Mouse (Mus musculus): ENCODE data around the gene Mrps17. TPM values are rescaled to one million over a fixed set of nuclear protein-coding genes. Genes with fewer than 3 reads are reported as not detected.

Mrps17 gene
- polyA plus RNA-seq, 1 experiment from 2014 or later, result 189 TPM

- H3K4me1 ChIP-seq (ENCODE audit: control insufficient read depth, insufficient read depth, low read length), result no peaks in the 10 kb centered on the region
- no peak overlapping the region for H3K4me3 ChIP-seq (ENCODE audit: low read depth, low read length)
- ATAC-seq (ENCODE audit: insufficient number of reproducible peaks, low FRiP score, low TSS enrichment, low read depth) (no peak), DNase-seq (ENCODE audit: low spot score) (no peak)
- no peak overlapping the region for H3K9ac ChIP-seq (ENCODE audit: low read length)
- H3K9me3 ChIP-seq (ENCODE audit: control insufficient read depth, low read length), result no peaks in the 10 kb centered on the region
- H3K36me3 ChIP-seq (ENCODE audit: control insufficient read depth, insufficient read depth, low read length), result no peaks in the 10 kb centered on the region
- H3K27me3 ChIP-seq (ENCODE audit: control insufficient read depth, insufficient read depth, low read length), result no peaks in the 10 kb centered on the region
- 94% methylated on average over 20 of the region's 20 CpGs for WGBS
- H3K27ac ChIP-seq (replicated peaks; ENCODE audit: low read depth, low read length), result no peak overlapping the region
- H3K4me2 ChIP-seq (ENCODE audit: low read depth, severe bottlenecking), result no peak overlapping the region
Measured at GRCm38 (mm10) chr5:129756886-129757285, 41.6 kb downstream of the Mrps17 start.

- WGBS, result 89% methylated on average over 13 of the region's 13 CpGs
- no peak for ATAC-seq (ENCODE audit: insufficient number of reproducible peaks, low FRiP score, low TSS enrichment, low read depth)
- H3K9me3 ChIP-seq (ENCODE audit: control insufficient read depth, low read length), result no peaks in the 10 kb centered on the region
- no peak overlapping the region for H3K4me2 ChIP-seq (ENCODE audit: low read depth, severe bottlenecking)
- no peaks in the 10 kb centered on the region for H3K36me3 ChIP-seq (ENCODE audit: control insufficient read depth, insufficient read depth, low read length)
- DNase-seq (ENCODE audit: low spot score), result no peak
- no peak overlapping the region for H3K4me3 ChIP-seq (ENCODE audit: low read depth, low read length)
- H3K27me3 ChIP-seq (ENCODE audit: control insufficient read depth, insufficient read depth, low read length), result no peaks in the 10 kb centered on the region
- no peak overlapping the region for H3K9ac ChIP-seq (ENCODE audit: low read length)
- H3K27ac ChIP-seq (replicated peaks; ENCODE audit: low read depth, low read length), result no peak overlapping the region
- H3K4me1 ChIP-seq (ENCODE audit: control insufficient read depth, insufficient read depth, low read length), result no peaks in the 10 kb centered on the region
Measured at GRCm38 (mm10) chr5:129759929-129760480, 44.7 kb downstream of the Mrps17 start.

GRCm38 (mm10) chr5:129761865-129762540 is 46.7 kb downstream of the Mrps17 start:
- Histone ChIP-seq H3K9ac (ENCODE audit: low read length) (no peak overlapping the region), H3K4me1 (ENCODE audit: control insufficient read depth, insufficient read depth, low read length) (no peaks in the 10 kb centered on the region), H3K36me3 (ENCODE audit: control insufficient read depth, insufficient read depth, low read length) (no peaks in the 10 kb centered on the region), H3K4me2 (ENCODE audit: low read depth, severe bottlenecking) (no peak overlapping the region), H3K27ac (replicated peaks; ENCODE audit: low read depth, low read length) (peak overlapping the region; percentile 81), H3K9me3 (ENCODE audit: control insufficient read depth, low read length) (no peaks in the 10 kb centered on the region), H3K4me3 (ENCODE audit: low read depth, low read length) (no peak overlapping the region), H3K27me3 (ENCODE audit: control insufficient read depth, insufficient read depth, low read length) (no peaks in the 10 kb centered on the region)
- DNase-seq (ENCODE audit: low spot score) (peak; percentile 43), ATAC-seq (ENCODE audit: insufficient number of reproducible peaks, low FRiP score, low TSS enrichment, low read depth) (peak; percentile 67; the same call in 1 of the 2 replicates)
- 61% methylated on average over 18 of the region's 18 CpGs for WGBS

- Histone ChIP-seq H3K27me3 (ENCODE audit: control insufficient read depth, insufficient read depth, low read length) (no peaks in the 10 kb centered on the region), H3K36me3 (ENCODE audit: control insufficient read depth, insufficient read depth, low read length) (peaks cover 3% of the 10 kb centered on the region; the same call in 1 of the 2 replicates), H3K4me3 (ENCODE audit: low read depth, low read length) (no peak overlapping the region), H3K9me3 (ENCODE audit: control insufficient read depth, low read length) (no peaks in the 10 kb centered on the region), H3K4me2 (ENCODE audit: low read depth, severe bottlenecking) (no peak overlapping the region), H3K9ac (ENCODE audit: low read length) (no peak overlapping the region), H3K27ac (replicated peaks; ENCODE audit: low read depth, low read length) (no peak overlapping the region), H3K4me1 (ENCODE audit: control insufficient read depth, insufficient read depth, low read length) (no peaks in the 10 kb centered on the region)
- no peak for DNase-seq (ENCODE audit: low spot score)
- no peak for ATAC-seq (ENCODE audit: insufficient number of reproducible peaks, low FRiP score, low TSS enrichment, low read depth)
- WGBS, result 89% methylated on average over 23 of the region's 23 CpGs
Measured at GRCm38 (mm10) chr5:129770443-129771355, 55.4 kb downstream of the Mrps17 start.

Other genes with a start within 250 kb of the Mrps17 start
- gene Sfswap, start 214.3 kb upstream of the Mrps17 start, polyA plus RNA-seq (2014; fragmentation: Nextera tagmentation; extraction: Ambion mirVana), result 60.7 and 65.5 TPM in 2 replicates
- 0.68 and 1.4 TPM in 2 replicates for gene Mmp17, start 131.3 kb upstream of the Mrps17 start, polyA plus RNA-seq (2014; fragmentation: Nextera tagmentation; extraction: Ambion mirVana)
- gene Zfp11, start 45.4 kb upstream of the Mrps17 start, polyA plus RNA-seq (2014; fragmentation: Nextera tagmentation; extraction: Ambion mirVana), result 5.7 and 6.1 TPM in 2 replicates
- gene Sept14, start 7.0 kb upstream of the Mrps17 start, polyA plus RNA-seq (2014; fragmentation: Nextera tagmentation; extraction: Ambion mirVana), result not detected in 2 replicates
- gene Nipsnap2, start 9.6 kb downstream of the Mrps17 start, polyA plus RNA-seq (2014; fragmentation: Nextera tagmentation; extraction: Ambion mirVana), result 79.4 and 87.9 TPM in 2 replicates
- gene Psph, start 72.0 kb downstream of the Mrps17 start, polyA plus RNA-seq (2014; fragmentation: Nextera tagmentation; extraction: Ambion mirVana), result 29.6 and 31.5 TPM in 2 replicates
- gene Sumf2, start 131.5 kb downstream of the Mrps17 start, polyA plus RNA-seq (2014; fragmentation: Nextera tagmentation; extraction: Ambion mirVana), result 51.9 and 52.9 TPM in 2 replicates
- gene Chchd2, start 172.0 kb downstream of the Mrps17 start, polyA plus RNA-seq (2014; fragmentation: Nextera tagmentation; extraction: Ambion mirVana), result 1,116 and 1,187 TPM in 2 replicates
- 12.2 and 13.5 TPM in 2 replicates for gene Zbed5, start 180.2 kb downstream of the Mrps17 start, polyA plus RNA-seq (2014; fragmentation: Nextera tagmentation; extraction: Ambion mirVana)
- gene Phkg1, start 183.1 kb downstream of the Mrps17 start, polyA plus RNA-seq (2014; fragmentation: Nextera tagmentation; extraction: Ambion mirVana), result 0.07 and 0.13 TPM in 2 replicates
- 4.9 and 5.4 TPM in 2 replicates for gene Nupr1l, start 193.0 kb downstream of the Mrps17 start, polyA plus RNA-seq (2014; fragmentation: Nextera tagmentation; extraction: Ambion mirVana)
- 28.9 and 35.1 TPM in 2 replicates for gene Vkorc1l1, start 226.5 kb downstream of the Mrps17 start, polyA plus RNA-seq (2014; fragmentation: Nextera tagmentation; extraction: Ambion mirVana)